Mouse (Mus musculus) gastrocnemius, postnatal 10 days (tissue): ENCODE data around the gene Hook1. TPM values are rescaled to one million over a fixed set of nuclear protein-coding genes. Genes with fewer than 3 reads are reported as not detected.

Experiments
- total RNA-seq, 2 experiments: library from RNA; stranded (reverse); gene quantifications; 2 replicates each; pipeline ENCODE4 v1.2.3; 2021

Gene Hook1
- total RNA-seq, 2 experiments from 2014 or later: 5.6 to 8.2 TPM

Other genes with a start within 250 kb of the Hook1 start
- not detected for gene Cyp2j13, start 110.3 kb downstream of the Hook1 start, total RNA-seq
- under 1 TPM; 0.25 to 0.26 TPM for gene Cyp2j12, start 173.9 kb downstream of the Hook1 start, total RNA-seq